Mouse (Mus musculus): Measurements from ENCODE around the gene Ccdc141. TPM values are rescaled to one million over a fixed set of nuclear protein-coding genes. Genes with fewer than 3 reads are reported as not detected.
A peak's percentile ranks its signal among the peaks of the same experiment; 100 is the strongest.
"Not testable (repeated sequence)": the region's sequence is repeated elsewhere in the genome, so short reads cannot be mapped to it uniquely, and the experiment has no call there.

Ccdc141 gene
- total RNA-seq, 4 experiments from 2014 or later = 3.6 to 9.2 (median 6.0) TPM

DNA sequence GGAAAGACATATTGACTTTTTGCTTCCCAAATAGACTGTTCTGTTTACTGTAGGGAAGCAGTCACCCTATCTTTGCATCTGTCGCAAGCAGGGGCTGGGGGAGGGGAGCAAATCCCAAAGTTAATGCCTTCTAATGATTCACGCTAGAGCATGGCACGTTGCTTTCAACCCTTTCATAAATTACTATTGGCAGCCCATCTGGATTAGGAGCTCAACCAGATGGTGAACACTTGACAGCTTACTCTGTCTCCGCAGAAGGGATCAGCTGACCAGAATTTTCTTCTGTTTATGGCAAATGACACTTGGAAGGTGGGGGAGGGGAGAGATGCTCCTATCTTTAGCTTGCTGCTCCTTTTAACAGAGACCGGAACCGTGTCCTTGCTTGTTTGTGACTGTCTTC, 105.1 kb downstream of the Ccdc141 start:
- DNase-seq (ENCODE audit: low spot score in 2 of 2) = no peak

DNA sequence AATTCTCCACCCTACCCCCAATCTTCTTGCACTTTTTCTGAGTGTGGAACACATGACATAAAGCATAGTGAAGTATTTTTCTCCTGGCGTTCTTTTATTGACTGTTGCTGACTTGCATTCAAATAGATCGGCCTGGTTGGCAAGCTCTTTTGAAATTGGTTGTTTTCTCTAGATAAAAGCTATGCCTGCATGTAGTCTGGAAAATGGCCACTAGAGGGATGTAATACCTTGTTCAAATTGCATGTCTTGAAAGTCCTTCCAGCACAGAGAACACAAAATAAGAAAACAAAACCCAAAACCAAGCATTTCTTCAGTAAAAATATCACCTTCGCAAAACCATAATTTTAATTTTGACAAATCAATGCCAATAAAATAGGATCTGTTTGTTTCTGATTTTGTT, 108.6 kb downstream of the Ccdc141 start:
- DNase-seq (ENCODE audit: low spot score in 2 of 2) = no peak

- no peak for DNase-seq (ENCODE audit: low spot score in 2 of 2)
These were observed 110.8 kb downstream of the Ccdc141 start for GRCm38 (mm10) chr2:77059596-77059995.

- DNase-seq (ENCODE audit: low spot score in 2 of 2) = no peak
These were observed 114.1 kb downstream of the Ccdc141 start for GRCm38 (mm10) chr2:77056367-77056766.

DNA sequence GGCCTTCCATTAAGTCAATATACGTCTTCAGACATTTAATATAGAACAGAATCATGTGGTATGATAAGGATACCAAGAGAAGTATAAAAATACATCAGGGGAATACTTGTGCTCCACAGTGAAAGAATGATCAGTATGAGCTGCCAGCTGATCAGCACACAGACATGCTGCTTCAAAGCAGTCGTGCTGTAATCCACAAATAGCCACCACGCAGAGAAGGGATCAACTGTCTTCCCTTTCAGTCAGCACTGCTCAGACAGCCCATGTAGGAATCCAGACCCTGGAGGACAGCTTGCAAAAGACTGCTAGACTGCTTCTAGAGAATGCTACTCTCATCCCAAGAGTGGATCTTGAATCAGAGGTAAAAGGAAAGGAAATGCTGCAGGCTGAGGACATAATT, 127.5 kb downstream of the Ccdc141 start:
- peak in 1 of 2 experiments; percentile 21 for DNase-seq (ENCODE audit: low spot score in 2 of 2)

GRCm38 (mm10) chr2:77039683-77040082, 130.8 kb downstream of the Ccdc141 start:
- no peak for DNase-seq (ENCODE audit: low spot score in 2 of 2)

GRCm38 (mm10) chr2:77039281-77039680, 131.2 kb downstream of the Ccdc141 start:
- no peak for DNase-seq (ENCODE audit: low spot score in 2 of 2)

GRCm38 (mm10) chr2:77037211-77037610, 133.2 kb downstream of the Ccdc141 start:
- peak; percentile 53 to 71 for DNase-seq (ENCODE audit: low spot score in 2 of 2)

- DNase-seq (ENCODE audit: low spot score in 2 of 2) = peak; percentile 20 to 45
These were observed 136.3 kb downstream of the Ccdc141 start for GRCm38 (mm10) chr2:77034112-77034511.

DNA sequence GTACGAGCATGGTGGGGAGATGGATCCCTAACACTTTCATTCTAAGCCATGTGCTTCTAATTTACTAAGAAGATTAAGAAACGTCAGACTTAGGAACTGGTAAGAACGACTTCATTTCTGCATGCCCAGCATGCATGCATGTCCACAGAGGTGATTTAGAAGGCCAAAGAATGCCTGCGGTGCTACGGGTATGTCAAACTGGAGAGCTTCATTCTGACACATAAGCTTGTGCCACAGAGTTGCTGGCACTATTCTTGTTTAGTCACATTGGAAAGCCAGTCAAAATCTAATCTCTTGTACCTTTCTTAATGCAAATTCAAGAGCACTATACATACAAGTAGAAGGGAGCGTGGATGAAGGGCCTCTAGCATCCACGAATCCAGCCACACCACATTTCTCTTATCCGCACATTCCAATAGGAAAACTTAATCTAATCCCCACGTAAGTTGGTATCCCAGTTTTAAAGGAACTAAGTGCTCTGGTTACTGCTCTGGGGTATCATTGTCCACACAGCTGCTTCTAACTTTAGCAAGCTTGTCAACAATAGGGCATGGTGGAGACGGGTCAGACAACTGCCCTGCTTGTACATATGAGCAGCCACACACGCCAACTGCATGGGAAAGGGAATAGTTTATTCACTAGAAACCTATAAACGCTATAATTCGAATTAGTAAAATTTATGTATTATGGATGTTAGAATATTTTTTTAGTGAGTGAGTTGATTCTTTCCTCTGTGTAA, 136.9 kb downstream of the Ccdc141 start:
- peak in 1 of 2 experiments; percentile 7 for DNase-seq (ENCODE audit: low spot score in 2 of 2)

- DNase-seq (ENCODE audit: low spot score in 2 of 2) = no peak
These were observed 149.8 kb downstream of the Ccdc141 start for GRCm38 (mm10) chr2:77020649-77021048.

DNA sequence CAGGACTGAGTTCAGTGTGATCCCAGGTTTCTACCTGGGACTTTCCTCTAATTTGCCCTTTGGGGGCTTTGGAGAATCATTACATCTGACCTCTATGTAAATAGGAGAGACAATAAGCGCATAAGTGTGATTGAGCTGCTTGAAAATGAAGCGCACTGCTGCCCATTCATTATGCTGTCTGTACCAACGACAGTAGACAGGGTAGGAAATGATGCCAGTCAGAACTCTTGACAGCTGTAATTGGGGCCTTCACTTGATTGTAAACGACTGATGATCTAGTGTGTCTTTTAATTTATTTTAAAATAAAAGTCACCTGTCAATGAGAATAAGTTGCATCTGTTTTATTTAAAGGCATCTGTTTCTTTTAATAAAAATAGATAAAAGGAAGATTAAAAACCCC, 152.7 kb downstream of the Ccdc141 start:
- no peak for DNase-seq (ENCODE audit: low spot score in 2 of 2)

GRCm38 (mm10) chr2:77013449-77013848, 157.0 kb downstream of the Ccdc141 start:
- not testable (repeated sequence) for DNase-seq (ENCODE audit: low spot score in 2 of 2)

DNA sequence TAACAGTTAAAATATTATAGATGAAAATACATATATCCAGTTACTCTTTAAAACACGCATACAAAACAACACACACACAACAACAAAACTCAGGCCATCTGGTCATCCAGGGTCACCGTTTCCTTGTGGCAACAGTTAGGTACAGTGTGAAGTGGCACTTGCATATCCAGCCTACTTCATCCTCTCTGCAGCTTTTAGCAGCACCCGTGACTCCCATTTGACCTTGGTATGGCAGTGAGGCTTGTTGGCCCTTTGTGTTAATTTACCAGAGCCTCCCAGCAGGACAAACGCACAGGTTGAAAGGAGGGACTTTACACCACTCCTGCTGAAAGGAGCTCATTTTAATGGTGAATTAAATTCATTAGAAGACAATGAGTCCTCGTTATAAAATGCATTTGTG, 158.5 kb downstream of the Ccdc141 start:
- no peak for DNase-seq (ENCODE audit: low spot score in 2 of 2)

- no peak for DNase-seq (ENCODE audit: low spot score in 2 of 2)
These were observed 163.4 kb downstream of the Ccdc141 start for GRCm38 (mm10) chr2:77007015-77007414.

DNA sequence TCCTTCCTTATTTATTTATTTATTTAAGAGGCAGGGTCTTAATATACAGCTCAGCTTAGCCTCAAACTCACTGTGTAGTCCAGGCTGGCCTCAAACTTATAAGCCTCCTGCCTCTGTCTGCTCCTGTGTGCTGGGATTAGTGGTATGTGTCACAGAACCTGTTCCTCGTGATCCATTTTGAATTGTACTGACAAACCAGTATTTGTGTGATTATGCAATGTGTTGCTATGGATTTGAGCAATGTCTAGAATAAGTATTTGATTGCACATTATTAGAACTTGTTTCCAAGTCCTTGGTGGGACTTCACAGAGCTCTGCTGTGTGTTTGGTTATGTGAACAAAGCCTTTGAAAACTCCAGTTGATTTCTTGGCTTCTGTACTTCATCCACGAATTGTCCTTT, 167.3 kb downstream of the Ccdc141 start:
- DNase-seq (ENCODE audit: low spot score in 2 of 2) = no peak

GRCm38 (mm10) chr2:76998351-76998750, 172.1 kb downstream of the Ccdc141 start:
- DNase-seq (ENCODE audit: low spot score in 2 of 2) = peak; percentile 46 to 78

- no peak for DNase-seq (ENCODE audit: low spot score in 2 of 2)
These were observed 177.8 kb downstream of the Ccdc141 start for GRCm38 (mm10) chr2:76992493-76993201.

GRCm38 (mm10) chr2:76987317-76987716, 183.1 kb downstream of the Ccdc141 start:
- no peak for DNase-seq (ENCODE audit: low spot score in 2 of 2)

GRCm38 (mm10) chr2:76984384-76984783, 186.1 kb downstream of the Ccdc141 start:
- no peak for DNase-seq (ENCODE audit: low spot score in 2 of 2)

- DNase-seq (ENCODE audit: low spot score in 2 of 2) = no peak
These were observed 186.8 kb downstream of the Ccdc141 start for GRCm38 (mm10) chr2:76983601-76984000.

DNA sequence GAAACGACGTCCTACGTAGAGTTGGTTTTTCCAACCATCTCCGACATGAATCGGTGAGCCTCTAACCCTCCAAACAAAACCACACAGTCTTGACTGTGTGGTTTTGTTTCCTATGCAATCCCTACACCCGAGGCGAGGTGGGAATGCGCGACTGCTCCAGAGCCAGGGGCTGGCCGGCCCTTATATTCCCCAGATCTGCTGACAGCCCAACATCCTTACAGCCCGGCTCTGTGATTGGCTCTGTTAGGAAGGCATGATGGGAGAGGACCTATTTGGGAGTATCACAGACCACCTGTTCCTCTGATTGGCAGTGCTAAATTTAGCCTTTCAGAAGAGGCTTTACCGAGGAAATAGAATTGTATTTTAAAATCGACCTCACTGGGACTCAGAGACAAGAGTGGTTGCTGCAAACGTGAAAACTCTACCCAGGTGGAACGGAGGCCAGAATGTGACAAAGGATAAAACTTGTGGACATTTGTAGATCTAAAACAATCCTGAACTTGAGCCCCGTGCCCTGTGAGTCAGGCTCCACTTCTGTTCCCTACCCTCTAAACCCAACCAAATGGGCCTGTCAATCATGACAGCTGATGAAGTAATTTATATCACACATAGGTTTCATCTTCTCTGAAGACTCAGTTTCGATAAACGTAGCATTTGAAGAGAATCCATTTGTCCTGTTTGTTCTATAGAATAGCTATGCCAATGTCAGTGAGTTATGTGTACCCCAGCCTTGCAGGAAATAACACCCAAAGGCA, 187.9 kb downstream of the Ccdc141 start, which contains the start of gene Ttn:
Ttn (minus strand) TSS at position 157 of the 755 bp plus-strand sequence.
- DNase-seq (ENCODE audit: low spot score in 2 of 2) = peak; percentile 78 to 86
